Mouse (Mus musculus): Measurements from ENCODE around the gene Ptcd2.

Ptcd2 gene

GRCm38 (mm10) chr13:99344599-99345575, at the start of gene Ptcd2, which contains the start of gene Mrps27:
Gene Ptcd2, minus strand, starts transcription at chr13:99344705.
Gene Mrps27, plus strand, starts transcription at chr13:99344786.
- DNase-seq (ENCODE audit: low read depth): peak; percentile 90

- no peak for DNase-seq (ENCODE audit: low read depth)
These were observed 48.6 kb upstream of the Ptcd2 start for GRCm38 (mm10) chr13:99393128-99393527.

GRCm38 (mm10) chr13:99391417-99391816, 46.9 kb upstream of the Ptcd2 start:
- DNase-seq (ENCODE audit: low read depth): no peak

- no peak for DNase-seq (ENCODE audit: low read depth)
These were observed 43.7 kb upstream of the Ptcd2 start for GRCm38 (mm10) chr13:99387901-99388811.

- no peak for DNase-seq (ENCODE audit: low read depth)
These were observed 41.8 kb upstream of the Ptcd2 start for GRCm38 (mm10) chr13:99386341-99386740.

- DNase-seq (ENCODE audit: low read depth): no peak
These were observed 41.4 kb upstream of the Ptcd2 start for GRCm38 (mm10) chr13:99385911-99386310.

GRCm38 (mm10) chr13:99384555-99385203, 40.2 kb upstream of the Ptcd2 start:
- DNase-seq (ENCODE audit: low read depth): no peak

GRCm38 (mm10) chr13:99382373-99382772, 37.9 kb upstream of the Ptcd2 start:
- no peak for DNase-seq (ENCODE audit: low read depth)

- no peak for DNase-seq (ENCODE audit: low read depth)
These were observed 33.7 kb upstream of the Ptcd2 start for GRCm38 (mm10) chr13:99378223-99378622.

GRCm38 (mm10) chr13:99377055-99377454, 32.5 kb upstream of the Ptcd2 start:
- DNase-seq (ENCODE audit: low read depth): no peak

GRCm38 (mm10) chr13:99375550-99375949, 31.0 kb upstream of the Ptcd2 start:
- DNase-seq (ENCODE audit: low read depth): peak; percentile 51

- no peak for DNase-seq (ENCODE audit: low read depth)
These were observed 29.7 kb upstream of the Ptcd2 start for GRCm38 (mm10) chr13:99374191-99374590.

- no peak for DNase-seq (ENCODE audit: low read depth)
These were observed 29.2 kb upstream of the Ptcd2 start for GRCm38 (mm10) chr13:99373684-99374083.

- no peak for DNase-seq (ENCODE audit: low read depth)
These were observed 26.8 kb upstream of the Ptcd2 start for GRCm38 (mm10) chr13:99371285-99371684.

- no peak for DNase-seq (ENCODE audit: low read depth)
These were observed 24.6 kb upstream of the Ptcd2 start for GRCm38 (mm10) chr13:99369103-99369502.

- no peak for DNase-seq (ENCODE audit: low read depth)
These were observed 23.2 kb upstream of the Ptcd2 start for GRCm38 (mm10) chr13:99367554-99368174.

- no peak for DNase-seq (ENCODE audit: low read depth)
These were observed 22.1 kb upstream of the Ptcd2 start for GRCm38 (mm10) chr13:99366422-99367175.

- no peak for DNase-seq (ENCODE audit: low read depth)
These were observed 19.4 kb upstream of the Ptcd2 start for GRCm38 (mm10) chr13:99363866-99364265.

- no peak for DNase-seq (ENCODE audit: low read depth)
These were observed 14.4 kb upstream of the Ptcd2 start for GRCm38 (mm10) chr13:99358921-99359320.

GRCm38 (mm10) chr13:99356428-99357265, 12.1 kb upstream of the Ptcd2 start:
- no peak for DNase-seq (ENCODE audit: low read depth)

All from c-Kit-positive CD71-positive TER-119-negative erythroid progenitor cells, embryonic 14.5 days (primary cell).